Mouse (Mus musculus): ENCODE data around the gene Col11a2.

DNA sequence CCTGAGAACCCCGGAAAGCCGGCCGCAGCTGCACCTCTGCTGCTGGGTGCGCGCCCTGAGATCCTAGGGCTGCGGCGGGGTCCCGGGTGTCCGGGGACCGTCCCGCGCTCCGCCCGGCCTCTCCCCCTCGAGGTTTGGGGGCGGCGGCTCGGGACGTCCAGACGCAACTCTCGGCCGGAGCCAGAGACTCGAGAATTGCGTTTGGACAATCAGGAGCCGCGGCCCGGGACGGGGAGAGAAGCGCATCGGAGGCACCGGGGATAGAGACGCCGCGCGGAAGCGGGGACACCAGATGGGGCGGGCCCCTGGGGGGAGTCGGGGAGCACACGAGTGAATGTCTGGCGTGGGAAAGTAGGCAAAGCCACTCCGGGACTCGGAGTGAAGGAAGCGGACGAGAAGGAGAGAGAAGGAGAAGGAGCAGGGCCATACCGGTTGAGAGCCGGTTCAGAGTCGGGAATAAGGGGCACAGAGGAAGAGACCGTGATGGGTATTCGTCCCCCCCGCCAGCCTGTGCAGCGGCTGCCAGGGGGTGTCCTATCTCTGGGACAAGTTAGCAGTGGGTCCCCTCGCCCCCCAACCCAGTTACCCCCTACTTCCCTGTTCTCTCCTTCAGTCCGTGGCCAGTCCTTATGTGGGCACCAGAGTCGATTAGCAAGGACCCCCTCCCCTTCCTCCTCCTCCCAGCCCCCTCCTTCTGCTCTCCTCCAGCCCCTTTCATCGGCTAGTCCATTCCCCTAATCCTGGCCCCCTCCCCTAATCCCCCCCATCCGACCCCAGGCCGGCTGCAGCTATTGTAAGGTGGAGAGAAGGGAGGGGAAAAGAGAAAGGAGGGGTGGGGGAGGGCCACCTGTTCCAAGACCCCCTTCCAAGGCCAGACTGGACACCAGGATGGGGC is 14.1 kb upstream of the Col11a2 start:
- TF ChIP-seq CTCF (IDR thresholded peaks at IDR 0.05) (no peak), EP300 (IDR thresholded peaks at IDR 0.05; ENCODE audit: insufficient read depth, low read depth, low read length) (no peak), POLR2A (IDR thresholded peaks at IDR 0.05; ENCODE audit: insufficient read depth, low read depth, low read length) (no peak)
